Mouse (Mus musculus) kidney, adult 9 months (tissue): ENCODE results near the gene Usp1.

ENCODE experiments used
- DNase-seq: peaks from one replicate; pipeline ENCODE4 v3.0.0; 2022

Gene Usp1

DNA sequence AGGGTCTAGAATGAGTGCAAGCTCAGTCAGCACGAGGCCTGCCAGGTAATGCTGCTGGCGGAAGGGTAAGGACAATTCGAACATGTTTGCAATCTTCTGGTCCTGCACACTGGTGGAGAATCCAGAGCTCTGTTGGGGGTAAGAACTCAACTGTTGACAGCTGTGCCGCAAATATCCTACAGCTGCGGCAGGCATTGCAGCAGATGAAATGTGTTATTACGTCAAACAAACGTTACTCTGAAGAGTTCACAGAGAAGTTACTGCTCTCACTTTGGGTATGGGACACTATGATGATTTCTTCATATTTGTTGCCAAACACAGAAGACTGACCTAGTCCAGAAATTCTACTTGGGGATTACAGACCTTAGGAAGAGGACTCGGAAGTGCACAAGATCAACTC is 61.1 kb downstream of the Usp1 start:
- DNase-seq: no peak
